Mouse (Mus musculus): ENCODE results near the gene Dnase1l2. TPM values are rescaled to one million over a fixed set of nuclear protein-coding genes. Genes with fewer than 3 reads are reported as not detected.

Gene Dnase1l2
- 1 to 10 TPM; 6.9 to 7.5 TPM for total RNA-seq (2021)
- long read RNA-seq: 0 reads

- DNase-seq (ENCODE audit: low spot score in 2 of 2): peak in 1 of 2 experiments; percentile 27
Observed at GRCm38 (mm10) chr17:24442632-24443155, at the start of gene Dnase1l2. Gene Dnase1l2, minus strand, starts transcription at chr17:24443105.

DNA sequence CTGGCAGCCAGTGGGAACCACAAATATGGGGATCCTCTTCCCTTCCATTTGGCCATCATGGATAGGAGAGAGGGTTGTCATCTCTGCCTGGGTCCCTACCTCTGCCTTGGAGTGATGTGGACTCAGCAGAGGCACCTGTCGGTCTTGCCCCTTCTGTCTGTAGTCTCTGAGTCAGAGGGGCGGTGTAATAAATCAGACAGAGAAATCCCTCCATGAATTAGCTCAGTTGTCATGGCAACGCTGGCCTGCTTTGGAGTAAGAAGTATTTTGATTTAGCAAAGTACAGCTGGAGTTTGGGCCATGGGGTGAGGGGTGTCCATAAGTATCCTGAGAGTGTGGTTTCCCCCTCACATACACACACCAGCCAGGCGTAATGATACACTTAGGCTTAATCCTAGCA is 47.5 kb upstream of the Dnase1l2 start:
- DNase-seq (ENCODE audit: low spot score in 2 of 2): peak in 1 of 2 experiments; percentile 47

DNA sequence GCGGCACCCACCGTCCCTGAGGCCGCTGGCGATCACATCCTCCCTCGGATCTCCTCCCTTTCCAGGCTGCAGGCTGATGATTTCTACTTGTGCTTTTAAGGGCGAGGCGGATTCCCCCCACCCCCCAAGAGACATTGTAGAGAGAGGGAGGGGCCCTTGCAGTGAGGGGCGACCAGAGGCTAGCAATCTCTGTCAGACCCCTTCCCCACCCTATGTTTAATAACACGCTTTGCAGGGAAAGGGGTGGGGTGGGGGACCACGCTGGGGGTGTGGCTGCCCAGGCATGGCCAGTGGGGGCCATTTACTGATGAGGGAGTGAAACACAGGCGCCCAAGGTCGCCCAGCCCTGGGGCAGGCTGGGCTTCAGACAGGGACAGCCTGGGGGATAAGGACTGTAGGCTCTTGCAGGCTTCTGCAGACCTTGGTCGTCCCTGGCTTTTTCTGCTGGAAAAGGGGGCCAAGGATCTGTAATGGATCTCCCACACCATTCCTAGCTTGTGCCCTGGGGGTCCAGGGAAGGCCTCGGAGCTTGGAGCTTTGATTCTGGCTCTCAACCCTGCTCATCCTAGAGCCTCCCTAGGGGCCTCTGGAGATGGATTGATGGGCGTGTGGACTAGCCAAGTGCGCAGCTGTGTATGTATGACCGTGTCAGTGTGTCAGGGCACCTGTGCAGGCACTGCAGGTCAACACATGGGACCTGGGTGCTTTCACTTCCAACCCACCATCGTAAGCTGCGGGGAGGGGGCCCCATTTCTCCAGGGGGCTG is 46.5 kb upstream of the Dnase1l2 start:
- DNase-seq (ENCODE audit: low spot score in 2 of 2): peak; percentile 14 to 39

DNA sequence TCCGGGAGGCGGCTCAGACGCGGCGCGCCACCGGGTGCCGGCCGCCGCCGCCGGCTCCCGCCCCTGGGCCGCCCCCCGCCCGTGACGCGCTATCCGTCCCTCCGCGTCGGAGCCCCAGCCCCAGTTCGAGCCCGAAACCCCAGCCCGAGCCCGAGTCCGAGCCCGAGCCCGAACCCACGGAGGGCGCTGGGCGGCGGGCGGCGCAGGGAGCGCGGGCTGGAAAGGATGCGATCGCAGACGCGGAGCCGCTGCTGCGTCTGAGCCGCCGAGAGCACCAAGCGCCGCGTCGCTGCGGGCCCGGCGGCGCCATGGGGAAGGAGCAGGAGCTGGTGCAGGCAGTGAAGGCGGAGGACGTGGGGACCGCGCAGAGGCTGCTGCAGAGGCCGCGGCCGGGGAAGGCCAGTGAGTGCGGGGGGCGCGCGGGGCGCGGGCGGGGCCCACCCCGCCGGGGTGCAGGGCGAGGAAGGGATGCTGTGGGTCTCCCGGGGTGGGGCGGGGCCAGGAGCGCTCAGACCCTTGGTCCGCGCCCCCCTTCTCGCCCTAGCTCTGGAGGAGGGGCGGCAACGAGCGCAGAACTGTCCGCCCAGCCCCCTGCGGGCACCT is 45.9 kb upstream of the Dnase1l2 start:
- DNase-seq (ENCODE audit: low spot score in 2 of 2): peak; percentile 62 to 68

DNA sequence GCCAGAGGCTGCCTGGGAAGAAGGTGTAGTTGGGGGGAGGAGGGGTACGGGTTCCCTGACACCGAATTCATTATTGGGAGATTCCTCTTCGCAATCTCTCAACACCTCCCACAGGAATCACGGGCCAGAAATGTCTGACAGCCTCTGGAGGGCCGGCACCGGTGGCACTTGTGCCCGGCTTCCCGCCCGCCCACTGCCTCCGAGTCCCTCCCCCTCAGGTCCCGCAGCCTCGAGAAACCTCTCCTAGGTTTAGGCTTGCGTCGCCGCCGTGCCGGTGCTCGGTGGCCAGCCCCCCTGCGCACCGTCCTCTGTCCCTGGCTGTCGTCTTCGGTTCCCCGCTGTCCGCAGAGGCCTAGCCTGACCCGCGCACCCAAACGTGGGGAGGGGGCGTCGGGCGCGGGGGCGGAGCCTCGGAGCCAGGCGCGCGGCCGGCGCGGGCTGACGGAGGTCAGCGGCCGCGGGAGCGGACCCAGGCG is 45.3 kb upstream of the Dnase1l2 start, which contains the start of gene Caskin1:
Gene Caskin1, plus strand, starts transcription at position 416 of the 476 bp plus-strand sequence.
- peak; percentile 52 to 68 for DNase-seq (ENCODE audit: low spot score in 2 of 2)

DNA sequence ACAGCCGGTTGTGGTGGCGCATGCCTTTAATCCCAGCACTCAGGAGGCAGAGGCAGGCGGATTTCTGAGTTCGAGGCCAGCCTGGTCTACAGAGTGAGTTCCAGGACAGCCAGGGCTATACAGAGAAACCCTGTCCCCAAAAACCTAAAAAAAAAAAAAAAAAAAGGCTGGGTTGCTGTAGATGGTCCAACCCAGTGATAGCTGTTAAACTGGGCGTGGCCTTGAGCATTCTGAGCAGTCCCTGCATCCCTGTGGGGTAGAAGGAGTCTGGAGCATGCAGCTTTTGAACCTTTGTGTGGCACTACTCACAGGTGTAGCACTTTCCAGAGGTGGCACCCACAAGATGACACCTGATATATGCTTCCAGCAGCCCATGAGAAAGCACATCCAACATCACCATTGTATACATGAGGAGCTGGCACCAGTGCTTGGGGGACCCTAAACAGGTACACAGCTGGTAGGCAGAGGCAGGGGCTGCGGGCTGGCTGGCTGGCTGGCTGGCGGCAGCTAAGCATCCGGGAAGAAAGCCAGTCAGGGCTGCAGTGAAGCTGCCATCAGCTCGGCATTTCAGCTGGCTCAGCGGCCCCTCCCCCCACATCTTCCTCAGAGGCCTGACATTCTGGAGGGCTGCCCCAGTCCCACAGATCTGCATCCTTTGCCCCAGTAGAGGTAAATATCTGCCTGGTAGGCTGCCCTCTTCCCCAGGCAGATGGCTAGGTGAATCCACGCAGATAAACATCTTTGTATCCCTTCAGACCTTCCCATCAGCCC is 42.4 kb upstream of the Dnase1l2 start:
- DNase-seq (ENCODE audit: low spot score in 2 of 2): peak; percentile 66 to 77

GRCm38 (mm10) chr17:24483495-24483894 is 40.6 kb upstream of the Dnase1l2 start:
- DNase-seq (ENCODE audit: low spot score in 2 of 2): no peak

- DNase-seq (ENCODE audit: low spot score in 2 of 2): no peak
Observed at GRCm38 (mm10) chr17:24481027-24481815, 38.3 kb upstream of the Dnase1l2 start.

DNA sequence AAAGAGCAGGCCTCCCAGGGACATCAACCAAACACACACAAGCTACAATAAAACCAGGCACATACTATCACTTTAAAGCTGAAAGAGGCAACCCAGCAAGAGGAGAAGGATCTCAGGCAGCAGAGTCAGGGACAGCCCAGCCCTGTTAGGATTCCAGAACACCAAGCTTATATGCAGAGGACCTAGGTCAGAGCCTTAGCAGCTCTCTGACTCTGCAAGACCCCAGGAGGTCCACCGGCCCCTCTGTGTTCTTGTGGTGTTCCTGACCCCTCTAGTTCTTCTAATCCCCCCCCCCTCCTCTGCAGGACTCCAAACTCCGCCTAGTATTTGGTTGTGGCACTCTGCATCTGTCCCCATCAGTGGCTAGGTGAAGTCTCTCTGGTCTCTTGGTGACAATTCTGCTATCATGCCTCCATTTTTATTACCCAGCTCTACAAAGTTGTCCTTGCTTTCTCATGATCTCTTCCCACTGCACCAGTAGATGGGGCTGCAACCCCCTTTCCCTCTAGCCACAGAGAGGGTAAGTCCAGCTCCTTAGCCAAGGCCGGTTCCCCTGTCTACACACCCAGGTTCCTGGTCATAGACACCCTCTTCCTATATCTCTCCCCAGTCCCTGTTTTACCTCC is 37.4 kb upstream of the Dnase1l2 start:
- no peak for DNase-seq (ENCODE audit: low spot score in 2 of 2)

DNA sequence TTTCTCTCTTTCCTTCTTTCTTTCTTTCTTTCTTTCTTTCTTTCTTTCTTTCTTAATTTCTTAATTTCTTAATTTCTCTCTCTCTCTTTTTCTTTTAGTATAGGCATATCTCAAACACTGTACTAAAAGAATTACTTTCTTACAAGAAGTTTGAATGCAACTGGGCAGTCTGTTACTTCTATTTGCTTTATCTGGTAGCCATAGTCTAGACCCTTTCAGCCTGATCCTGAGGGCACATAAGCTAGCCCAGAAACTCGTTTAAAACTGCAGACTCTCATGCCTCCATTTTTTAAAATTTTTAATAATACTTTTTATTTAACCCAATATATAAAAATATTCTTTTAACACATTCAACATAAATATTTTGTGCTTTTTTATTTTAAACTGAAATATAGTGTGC is 36.5 kb upstream of the Dnase1l2 start:
- DNase-seq (ENCODE audit: low spot score in 2 of 2): no peak

GRCm38 (mm10) chr17:24478663-24479380 is 35.9 kb upstream of the Dnase1l2 start, which contains the start of gene Mlst8:
Gene Mlst8, minus strand, starts transcription at chr17:24479078.
- peak; percentile 99 for DNase-seq (ENCODE audit: low spot score in 2 of 2)

DNA sequence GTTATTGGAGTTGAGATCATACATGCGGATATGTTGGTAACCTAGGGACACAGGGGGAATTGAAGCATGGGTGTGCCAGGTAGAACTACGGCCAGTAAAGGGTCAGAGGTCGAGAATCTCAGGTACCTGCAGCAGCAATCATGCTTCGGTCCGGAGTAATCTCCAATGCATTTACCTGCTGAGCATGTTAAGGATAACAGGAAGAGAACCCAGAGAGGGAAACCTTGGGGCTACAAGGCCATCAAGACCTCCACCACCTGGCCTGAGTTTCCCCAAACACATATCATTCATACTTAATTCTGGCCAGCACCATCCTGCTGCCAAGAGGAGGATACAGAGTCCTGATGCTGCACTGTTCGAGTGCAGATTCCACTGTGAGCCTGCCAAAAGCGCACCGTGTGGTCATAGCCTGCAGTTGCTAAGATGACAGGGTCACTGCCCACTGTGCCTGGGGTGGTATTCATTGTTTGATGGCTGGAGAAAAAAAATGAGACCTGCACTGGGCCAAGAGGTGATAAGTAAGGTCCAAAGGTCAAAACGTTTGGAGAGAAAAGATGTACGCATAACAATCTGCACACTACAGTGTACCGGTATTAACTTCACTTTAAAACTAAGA is 35.2 kb upstream of the Dnase1l2 start:
- DNase-seq (ENCODE audit: low spot score in 2 of 2): no peak

GRCm38 (mm10) chr17:24477053-24477984 is 34.4 kb upstream of the Dnase1l2 start:
- DNase-seq (ENCODE audit: low spot score in 2 of 2): no peak

- DNase-seq (ENCODE audit: low spot score in 2 of 2): no peak
Observed at GRCm38 (mm10) chr17:24476022-24476776, 33.3 kb upstream of the Dnase1l2 start.

DNA sequence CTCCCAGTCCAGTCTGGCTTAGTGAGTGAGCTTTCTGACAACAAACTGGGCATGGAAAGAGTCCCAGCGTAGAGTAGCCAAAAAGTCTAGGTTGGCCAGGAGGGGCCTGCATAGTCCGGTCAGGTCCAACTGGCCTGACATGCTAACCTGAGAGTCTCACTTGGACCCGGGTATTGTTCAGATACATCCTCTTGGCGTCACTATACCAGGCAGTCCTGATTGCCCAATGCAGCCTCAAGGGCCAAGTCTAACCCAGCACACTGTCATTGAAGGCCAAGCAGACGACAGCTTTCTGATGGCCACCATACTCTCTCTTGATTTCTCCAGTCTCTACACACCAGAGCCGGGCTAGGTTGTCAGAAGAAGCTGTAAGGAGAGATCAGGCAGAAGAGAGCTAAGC is 32.7 kb upstream of the Dnase1l2 start:
- no peak for DNase-seq (ENCODE audit: low spot score in 2 of 2)

- DNase-seq (ENCODE audit: low spot score in 2 of 2): peak; percentile 63 to 69
Observed at GRCm38 (mm10) chr17:24474557-24474956, 31.7 kb upstream of the Dnase1l2 start.

GRCm38 (mm10) chr17:24473612-24474275 is 30.8 kb upstream of the Dnase1l2 start, which contains the start of gene Bricd5:
Gene Bricd5, plus strand, starts transcription at chr17:24473884.
- DNase-seq (ENCODE audit: low spot score in 2 of 2): no peak
